Mouse (Mus musculus): ENCODE data around the gene RPS10-NUDT3.
"Not testable (repeated sequence)": the region's sequence is repeated elsewhere in the genome, so short reads cannot be mapped to it uniquely, and the experiment has no call there.

RPS10-NUDT3 gene

DNA sequence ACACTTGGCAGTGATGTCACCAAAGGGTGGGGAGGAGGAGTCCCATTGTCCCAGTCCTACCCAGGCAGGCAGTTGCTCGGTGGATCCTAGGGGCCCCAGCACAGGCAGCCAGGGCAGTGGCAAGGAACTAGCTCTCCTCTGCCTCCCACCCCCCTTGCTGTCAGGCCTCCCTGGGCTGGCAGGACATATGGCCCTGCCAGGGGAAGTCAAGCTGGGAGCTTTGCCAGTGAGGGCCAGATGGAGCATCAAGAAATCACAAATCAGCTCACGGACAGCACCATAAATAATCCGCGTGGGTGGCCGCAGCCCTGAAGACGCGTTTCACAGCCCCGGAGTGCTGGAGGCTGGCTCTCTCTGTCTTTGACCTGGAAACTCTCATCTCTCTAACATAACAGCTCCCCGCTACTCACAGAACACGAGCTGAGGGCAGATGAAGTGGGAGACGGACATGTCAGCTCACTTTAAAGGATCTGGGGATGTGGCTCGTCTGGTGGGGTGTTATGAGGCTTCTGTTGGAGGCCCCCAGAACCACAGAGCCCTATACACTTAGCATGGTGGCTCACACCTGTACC is 7.6 kb upstream of the RPS10-NUDT3 start:
- DNase-seq (ENCODE audit: low read depth) = no peak

DNA sequence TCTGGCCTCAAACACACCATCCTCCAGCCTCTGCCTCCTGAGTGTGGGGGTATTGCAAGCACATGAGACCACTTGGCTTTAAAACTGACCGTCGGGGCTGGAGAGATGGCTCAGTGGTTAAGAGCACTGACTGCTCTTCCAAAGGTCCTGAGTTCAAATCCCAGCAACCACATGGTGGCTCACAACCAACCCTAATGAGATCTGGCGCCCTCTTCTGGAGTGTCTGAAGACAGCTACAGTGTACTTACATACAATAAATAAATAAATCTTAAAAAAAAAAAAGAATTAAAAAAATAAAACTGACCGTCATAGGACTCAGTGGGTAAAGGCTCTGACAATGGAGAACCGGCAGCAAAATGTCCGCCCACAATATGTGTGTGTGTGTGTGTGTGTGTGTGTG is 4.8 kb upstream of the RPS10-NUDT3 start:
- DNase-seq (ENCODE audit: low read depth) = not testable (repeated sequence)

DNA sequence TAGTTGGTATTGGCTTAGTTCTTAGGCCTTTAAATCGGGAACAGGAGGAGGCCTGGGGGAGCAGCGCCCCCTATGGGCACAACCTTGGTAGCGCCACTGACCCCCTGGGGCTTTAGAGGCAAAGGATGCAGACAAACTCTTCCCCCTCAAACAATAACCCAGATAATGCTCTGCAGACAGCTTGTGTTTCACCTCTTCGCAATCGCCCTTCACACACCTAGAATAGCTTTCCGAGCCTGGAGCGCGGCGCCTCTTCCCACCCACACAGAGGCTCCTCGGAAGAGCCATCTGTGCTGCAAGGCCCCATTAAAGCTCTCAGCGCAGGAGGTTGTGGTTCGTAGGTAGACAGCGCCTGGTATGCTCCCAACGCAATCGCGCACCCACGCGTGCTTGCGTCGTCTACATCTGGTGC is 3.9 kb upstream of the RPS10-NUDT3 start:
- DNase-seq (ENCODE audit: low read depth) = no peak

DNA sequence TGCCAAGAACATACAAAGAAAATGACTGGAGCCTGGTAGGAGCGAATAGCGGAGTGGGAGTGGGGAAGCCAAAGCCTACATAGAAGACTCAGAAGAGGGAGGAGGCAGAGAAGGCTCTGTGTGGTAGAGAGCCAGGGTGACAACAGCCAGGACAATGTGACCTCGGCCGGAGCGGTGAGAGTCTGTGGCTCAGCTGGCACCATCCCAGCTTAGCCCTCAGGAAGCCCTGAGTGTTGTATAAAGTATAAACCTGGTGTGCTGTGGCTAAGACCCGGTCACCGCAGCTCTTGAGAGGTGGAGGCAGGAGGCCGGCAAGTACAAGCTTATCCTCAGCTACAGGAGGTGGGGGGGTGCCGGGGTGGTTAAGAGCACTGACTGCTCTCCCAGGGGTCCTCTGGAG is 2.3 kb upstream of the RPS10-NUDT3 start:
- peak; percentile 96 for DNase-seq (ENCODE audit: low read depth)

DNA sequence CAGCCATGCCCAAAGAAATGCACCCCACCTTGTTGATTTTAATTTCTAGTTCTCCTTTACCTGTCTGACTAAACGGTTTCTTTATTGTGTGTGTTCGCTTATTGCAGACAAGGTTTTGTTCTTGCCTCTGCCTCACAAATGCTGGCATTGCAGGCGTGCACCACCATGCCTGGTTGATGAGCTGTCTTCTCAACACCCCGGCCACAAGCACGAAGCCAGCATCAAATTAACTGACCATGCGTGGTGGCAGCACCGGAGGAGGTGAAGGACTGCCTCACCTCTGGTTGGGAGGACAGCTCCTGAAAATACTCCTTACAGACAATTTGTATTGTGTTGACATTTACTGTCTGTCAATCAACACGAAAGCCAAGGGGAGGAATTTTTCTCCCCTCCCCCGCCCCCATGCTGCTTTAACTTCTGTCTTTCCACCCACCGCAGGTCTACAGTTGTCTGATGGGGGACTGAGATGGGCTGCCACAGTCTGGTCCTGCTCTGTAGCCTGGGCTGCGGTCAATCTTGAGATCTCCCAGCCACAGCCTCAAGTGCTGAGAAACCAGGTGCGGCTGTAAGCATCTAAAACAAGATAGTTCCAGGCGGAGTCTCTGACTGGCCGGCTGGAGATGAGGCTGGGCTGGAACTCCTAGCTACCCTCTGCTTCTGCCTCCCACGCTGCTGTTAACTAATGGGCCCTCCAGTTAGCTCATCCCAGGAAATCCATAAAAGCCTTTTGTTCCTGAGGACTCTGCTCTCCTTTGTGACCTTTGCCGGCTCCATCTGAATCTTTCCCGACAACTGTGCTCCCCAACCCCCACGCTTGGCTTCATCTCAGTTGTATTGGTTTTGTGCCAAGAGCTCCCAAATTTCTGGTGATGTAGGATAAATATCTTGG is 1.4 kb upstream of the RPS10-NUDT3 start, which contains the start of gene Rps10:
Gene Rps10, minus strand, starts transcription at position 538 of the 889 bp plus-strand sequence.
- no peak for DNase-seq (ENCODE audit: low read depth)

DNA sequence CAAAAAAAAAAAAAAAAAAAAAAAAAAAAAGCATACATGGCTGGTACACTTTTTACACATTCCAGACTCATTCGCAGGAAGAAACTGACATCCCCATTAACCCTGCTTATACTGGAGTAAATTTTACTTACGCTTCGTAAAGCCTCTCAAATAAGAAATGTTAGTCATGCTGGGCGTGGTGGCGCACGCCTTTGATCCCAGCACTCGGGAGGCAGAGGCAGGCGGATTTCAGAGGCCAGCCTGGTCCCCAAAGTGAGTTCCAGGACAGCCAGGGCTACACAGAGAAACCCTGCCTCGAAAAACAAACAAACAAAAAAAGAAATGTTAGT is 517 bp upstream of the RPS10-NUDT3 start:
- DNase-seq (ENCODE audit: low read depth) = not testable (repeated sequence)

DNA sequence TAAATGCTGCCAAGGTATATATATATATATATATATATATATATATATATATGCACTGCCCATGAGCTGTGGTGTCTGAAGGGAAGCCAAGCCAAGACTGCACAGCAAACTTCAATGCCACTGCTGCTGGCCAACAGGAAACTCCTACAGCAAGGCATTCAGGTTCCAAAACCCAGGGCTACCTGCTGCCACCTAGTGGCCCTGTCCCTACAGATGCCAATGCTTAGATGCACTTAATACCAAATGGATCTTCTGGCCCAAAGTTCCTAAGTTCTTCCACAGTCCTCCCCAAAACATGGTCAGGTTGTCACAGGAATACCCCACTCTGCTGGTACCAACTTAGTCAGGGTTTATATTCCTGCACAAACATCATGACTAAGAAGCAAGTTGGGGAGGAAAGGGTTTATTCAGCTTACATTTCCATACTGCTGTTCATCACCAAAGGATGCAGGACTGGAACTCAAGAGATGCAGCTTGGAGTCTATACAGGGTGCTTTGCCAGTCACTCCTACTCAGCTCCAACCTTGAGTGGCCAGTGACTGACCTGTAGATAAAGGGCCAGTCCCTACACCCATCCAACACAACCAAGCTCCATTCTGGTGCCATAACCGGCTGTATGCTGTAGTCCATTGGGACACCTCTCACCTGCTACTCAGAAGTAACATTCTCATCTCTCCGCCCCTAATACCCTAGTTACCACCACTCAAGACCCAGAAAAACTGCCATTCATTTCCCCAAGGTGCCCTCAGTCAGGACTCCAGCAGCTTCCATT is 5.6 kb downstream of the RPS10-NUDT3 start:
- peak; percentile 90 for DNase-seq (ENCODE audit: low read depth)

DNA sequence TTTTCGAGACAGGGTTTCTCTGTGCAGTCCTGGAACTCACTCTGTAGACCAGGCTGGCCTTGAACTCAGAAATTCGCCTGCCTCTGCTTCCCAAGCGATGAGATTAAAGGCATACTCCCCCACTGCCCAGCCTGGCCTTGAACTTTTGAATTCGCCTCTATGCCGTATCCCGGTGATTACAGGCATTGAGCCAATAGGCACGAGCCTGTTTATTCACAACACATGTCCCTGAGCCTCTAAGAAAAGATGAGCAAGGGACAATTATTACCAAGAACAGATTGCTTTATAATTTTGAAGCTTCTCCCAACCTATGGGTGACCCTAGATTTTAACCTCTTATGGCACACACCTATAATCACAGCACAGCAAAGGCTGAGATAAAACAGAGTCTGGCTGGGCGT is 6.6 kb downstream of the RPS10-NUDT3 start:
- no peak for DNase-seq (ENCODE audit: low read depth)

DNA sequence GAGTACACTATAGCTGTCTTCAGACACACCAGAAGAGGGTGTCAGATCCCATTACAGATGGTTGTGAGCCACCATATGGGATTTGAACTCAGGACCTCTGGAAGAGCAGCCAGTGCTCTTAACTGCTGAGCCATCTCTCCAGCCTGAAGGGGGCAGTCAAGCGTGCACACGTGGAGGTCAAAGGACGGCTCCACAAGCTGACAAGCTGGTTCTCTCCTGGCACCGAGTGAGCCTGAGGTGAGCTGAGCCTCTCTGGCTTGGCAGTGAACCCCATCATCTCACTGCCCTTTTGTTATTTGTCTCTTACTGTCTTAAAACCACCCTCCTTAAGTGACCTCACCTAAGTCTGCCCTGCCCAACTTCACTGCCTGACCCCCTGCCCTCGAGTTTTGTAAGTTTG is 7.6 kb downstream of the RPS10-NUDT3 start:
- DNase-seq (ENCODE audit: low read depth) = peak; percentile 50

DNA sequence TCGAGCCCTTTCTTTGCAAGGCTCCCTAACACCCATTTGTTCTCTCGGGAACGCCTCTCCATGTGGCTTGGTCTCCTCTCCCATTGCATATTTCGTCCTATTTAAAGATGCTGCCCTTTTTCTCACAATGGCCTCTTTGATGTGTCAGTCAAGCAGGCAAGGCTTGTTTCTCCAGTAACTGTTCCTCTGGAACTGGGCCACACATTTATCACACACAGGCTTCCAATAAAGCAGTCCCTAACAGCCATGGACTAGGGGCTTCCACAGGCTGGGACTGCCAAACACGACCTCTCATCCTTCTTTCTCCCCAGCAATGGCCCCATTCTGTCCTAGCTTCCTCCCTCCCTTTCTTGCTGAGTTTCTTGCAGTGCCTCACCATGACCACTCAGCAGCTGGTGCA is 8.3 kb downstream of the RPS10-NUDT3 start:
- DNase-seq (ENCODE audit: low read depth) = no peak

DNA sequence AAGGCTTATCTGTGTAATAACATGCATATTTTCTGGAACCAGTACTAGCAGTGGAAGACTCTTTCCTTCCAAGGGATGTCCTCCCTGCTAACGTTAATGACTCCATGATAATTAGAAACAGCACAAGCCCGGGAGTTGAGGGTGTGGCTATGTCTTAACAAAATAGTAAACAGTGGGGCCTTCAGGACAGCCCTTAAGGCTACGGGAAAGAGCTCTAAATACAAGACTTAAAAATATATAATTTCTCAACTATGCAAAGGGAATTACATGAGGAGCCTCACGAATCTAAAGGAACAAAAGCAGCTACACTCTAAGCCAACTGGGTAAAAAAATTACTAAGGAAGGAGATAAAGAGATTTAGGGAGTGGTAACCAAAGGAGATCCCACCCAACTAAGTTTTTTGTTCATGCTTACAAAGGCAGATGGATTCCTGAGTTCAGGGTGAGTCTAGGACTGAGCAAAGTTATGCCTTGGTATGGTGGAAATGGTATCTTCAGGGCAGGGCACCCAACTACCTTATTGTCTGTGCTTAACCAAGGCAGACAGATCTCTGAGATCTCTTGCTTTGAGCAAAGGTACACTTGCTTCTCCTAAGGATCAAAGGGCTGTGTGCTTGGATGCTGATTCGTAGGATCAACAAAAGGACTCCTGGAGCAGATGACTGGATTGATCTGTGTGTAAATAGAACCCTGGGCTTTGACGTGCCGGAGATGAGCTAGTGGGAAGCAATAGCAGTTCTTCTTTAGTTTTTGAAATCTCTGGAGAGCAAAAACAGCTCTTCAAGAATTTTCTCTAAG is 9.4 kb downstream of the RPS10-NUDT3 start:
- no peak for DNase-seq (ENCODE audit: low read depth)

DNA sequence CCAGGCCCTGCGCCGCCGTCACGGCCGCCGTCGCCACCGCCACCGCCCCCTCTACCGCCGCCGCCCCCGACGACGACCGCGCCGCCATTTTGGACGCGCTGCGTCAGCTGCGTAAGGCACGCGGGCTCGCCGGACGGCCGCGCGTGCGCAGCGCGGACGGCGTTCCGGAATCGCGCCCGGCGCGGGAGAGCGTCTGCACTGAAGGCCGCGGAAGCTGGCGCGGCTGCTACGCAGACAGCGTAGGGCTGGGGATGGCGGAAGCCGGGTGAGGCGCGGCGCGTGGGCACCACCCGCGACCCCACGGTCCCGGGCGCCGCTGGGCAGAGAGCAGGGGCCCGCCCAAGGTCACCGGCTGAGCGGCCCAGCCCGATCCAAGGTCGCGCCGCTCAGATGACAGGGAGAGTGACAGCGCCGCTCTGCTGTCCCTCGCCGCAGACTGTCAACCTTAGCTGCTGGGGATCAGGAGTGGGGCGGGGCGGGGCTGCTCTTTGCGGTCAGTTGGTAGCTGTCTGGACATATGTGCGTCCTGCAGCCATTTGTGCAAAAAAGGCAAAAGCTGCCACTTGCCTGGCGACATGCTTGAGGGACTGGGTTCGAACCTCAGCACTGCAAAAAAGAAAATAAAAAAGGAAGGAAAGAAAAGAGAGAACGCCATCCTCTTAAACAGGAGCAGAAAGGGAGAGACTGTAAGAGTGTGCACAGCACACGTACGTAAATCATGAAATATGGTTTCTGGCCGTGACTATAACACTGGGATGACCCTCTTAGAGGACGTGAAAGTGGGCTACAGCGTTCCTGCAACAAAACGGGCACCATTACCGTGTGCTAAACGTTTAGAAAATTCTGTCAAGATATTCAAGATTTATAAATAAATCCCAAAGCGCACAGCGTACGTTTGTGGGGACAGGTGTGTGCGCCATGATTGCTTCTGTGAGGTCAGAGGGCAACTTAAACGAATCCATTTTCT is 11.4 kb downstream of the RPS10-NUDT3 start, which contains the start of gene Nudt3:
Gene Nudt3, minus strand, starts transcription at position 136 of the 967 bp plus-strand sequence.
- peak; percentile 89 for DNase-seq (ENCODE audit: low read depth)

DNA sequence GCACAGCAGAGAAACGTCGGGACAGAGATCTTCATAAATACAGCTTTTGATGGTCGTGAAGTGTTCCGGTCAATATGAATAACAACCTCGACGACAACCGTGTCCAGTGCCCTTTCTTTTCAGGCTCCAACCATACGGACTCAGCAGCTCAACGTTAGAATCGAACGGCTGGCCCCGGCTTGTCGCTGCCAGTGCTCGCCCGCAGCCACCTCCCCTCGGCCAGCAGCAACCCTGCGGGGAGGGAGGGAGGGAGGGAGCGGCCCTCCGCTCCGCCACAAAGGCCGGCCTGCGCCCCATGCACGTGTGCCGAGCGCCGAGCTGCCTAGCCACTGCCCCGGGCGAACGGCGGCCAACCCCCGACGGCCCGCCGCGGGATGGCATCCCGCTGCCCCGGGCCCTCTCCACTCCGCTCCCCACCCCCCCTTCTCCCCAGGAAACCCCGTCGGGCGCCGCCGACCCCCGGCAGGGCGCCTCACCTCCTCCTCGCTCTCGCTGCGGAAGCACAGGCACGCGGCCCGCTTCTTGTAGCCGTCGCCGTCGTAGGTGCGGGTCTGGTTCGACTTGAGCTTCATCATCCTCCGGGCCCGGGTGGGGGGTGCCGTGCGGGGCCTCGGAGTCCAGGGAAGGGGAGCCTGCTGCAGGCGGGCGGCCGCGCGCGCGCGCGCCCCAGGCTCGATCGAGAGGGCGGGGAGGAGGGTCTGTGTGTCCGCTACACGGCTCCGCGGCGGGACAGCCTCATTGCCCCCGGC is 12.2 kb downstream of the RPS10-NUDT3 start:
- peak; percentile 56 for DNase-seq (ENCODE audit: low read depth)

DNA sequence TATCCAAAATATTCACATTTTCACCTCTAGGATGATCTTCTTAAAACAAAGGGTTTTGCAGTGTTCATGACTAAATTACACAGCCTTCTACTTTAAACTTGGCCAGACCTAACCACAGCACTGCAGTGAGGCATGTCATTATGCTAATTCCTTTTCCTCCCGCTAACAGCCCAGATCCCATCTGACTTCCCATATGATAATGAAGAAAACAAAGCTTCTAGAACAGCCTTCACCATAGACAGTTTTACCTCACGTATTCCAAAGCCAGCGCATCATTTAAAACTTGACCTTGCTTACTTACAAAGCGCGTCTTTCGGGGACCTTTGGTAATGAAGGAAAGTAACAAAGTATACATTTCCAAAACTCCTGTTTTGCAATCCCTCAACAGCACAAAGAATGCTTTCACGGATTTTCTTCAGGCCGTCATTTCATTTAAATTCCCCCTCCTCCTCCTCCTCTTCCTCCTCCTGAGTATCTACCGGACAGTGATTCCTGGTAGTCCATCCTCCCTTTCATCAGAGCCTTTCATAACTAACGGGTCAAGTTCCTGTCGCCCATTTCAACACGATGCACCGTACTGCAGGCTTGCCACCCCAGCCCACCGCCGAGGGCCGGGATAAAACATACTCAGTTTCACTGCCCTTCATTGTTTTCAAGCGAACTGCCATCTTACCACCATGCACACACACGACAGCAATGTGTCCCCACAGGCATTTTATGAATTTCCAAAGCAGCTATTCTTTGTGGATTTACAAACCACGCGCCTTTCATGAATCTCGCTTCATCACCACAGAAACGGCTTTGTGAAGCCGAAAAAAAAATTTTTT is 13.1 kb downstream of the RPS10-NUDT3 start:
- peak; percentile 77 for DNase-seq (ENCODE audit: low read depth)

DNA sequence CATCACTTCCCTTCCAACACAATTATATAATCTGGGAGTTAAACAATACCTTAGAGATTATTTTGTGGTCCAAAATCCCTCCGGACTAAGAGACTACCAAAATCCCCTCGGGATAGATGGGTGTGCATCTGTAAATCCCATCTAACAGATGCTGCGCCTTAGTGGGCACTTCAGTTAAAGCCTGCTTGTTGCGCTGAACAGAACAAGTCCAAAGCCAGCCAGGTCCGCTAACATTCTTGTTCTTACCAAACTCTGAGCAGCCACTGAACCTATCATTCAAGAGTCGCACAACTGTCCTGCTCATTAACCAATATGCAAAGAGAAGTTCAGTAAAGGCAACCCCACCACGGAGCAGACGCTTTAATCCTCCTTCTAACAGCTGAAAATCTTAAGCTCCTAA is 13.9 kb downstream of the RPS10-NUDT3 start:
- DNase-seq (ENCODE audit: low read depth) = no peak

DNA sequence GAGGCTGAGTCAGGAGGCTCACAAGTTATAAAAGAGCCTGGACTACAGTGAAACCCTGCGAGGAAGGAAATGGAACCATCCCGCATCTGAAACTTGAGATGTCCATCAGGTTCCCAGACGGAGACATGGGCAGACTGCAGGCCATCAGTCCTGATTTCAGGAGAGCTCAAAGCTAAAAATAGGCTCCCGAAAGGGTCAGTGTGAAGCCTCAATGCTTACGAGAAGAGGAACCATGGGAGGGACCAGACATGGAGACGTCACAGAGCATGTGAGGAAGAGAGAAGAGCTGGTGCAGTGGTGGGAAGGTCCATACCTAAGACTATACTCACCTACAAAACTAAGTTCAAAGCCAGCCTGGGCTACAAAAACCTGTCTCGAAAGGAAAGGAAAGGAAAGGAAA is 19.6 kb downstream of the RPS10-NUDT3 start:
- no peak for DNase-seq (ENCODE audit: low read depth)

DNA sequence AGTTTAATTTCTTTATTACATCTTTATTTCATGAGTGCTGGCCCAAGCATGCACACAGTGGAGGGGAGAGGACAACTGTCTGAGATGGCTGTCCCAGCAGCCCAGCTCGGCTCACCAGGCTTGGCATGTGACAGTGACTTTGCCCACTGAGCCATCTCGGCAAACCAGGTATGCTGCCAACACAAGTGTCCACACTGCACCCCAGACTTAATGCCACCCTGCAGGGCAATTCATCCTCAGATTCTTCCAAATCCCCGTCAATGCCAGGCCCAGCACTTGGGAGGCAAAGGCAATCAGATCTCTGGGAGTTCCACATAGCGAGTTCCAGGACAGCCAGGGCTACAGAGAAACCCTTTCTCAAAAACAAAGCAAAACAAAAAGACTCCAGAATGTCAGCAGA is 22.0 kb downstream of the RPS10-NUDT3 start:
- DNase-seq (ENCODE audit: low read depth) = no peak

DNA sequence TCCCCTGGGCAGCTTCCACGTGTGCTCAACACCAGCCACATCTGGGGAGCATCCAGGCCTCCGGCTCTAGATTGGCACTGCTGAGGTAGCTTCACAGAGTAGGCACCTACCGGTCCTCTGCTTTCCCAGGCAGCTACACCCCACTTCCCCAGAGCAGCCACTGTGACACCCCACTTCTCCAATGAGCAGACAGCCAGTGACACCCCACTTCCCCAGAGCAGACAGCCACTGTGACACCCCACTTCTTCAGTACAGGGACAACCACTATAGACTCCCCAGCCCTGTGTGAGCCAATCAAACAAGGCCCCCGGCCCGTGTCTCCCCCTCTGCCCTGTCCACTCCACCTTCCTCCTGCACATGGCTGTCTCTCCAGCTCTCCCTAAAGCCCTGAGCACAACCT is 23.0 kb downstream of the RPS10-NUDT3 start:
- DNase-seq (ENCODE audit: low read depth) = no peak

DNA sequence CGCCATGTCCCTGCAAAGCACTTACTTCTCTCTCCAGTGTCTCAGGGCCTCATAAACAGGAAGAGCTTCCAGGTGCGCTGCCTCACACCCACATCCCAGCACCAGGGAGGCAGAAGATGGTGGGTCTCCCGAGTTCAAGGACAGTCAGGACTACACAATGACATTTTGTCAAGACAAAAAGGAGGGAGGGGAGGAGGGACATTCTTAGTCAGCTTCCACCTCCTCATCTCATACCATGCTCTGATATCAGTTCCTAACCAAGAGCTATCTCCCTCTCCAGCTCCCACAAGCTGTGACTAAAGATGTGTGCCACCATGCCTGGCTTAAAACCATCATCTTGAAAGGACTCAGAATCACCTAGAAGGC is 23.5 kb downstream of the RPS10-NUDT3 start:
- DNase-seq (ENCODE audit: low read depth) = peak; percentile 36
